Mouse (Mus musculus) left cerebral cortex, adult 18-20 months (tissue): ENCODE measurements around the gene H60b. TPM values are rescaled to one million over a fixed set of nuclear protein-coding genes. Genes with fewer than 3 reads are reported as not detected.
"Not testable (repeated sequence)": the region's sequence is repeated elsewhere in the genome, so short reads cannot be mapped to it uniquely, and the experiment has no call there.

Experiments
- DNase-seq, 2 experiments: peaks; one replicate each; pipeline ENCODE4 v3.0.0; 2021 to 2022; ENCODE audit warnings: low spot score in 2 of 2, mixed read lengths in 1 of 2
- total RNA-seq, 2 experiments: library from RNA; stranded (reverse); gene quantifications; 2 replicates each; pipeline ENCODE4 v1.2.3; 2021

Gene H60b
- total RNA-seq, 2 experiments from 2014 or later, result 0.33 to 0.37 TPM

DNA sequence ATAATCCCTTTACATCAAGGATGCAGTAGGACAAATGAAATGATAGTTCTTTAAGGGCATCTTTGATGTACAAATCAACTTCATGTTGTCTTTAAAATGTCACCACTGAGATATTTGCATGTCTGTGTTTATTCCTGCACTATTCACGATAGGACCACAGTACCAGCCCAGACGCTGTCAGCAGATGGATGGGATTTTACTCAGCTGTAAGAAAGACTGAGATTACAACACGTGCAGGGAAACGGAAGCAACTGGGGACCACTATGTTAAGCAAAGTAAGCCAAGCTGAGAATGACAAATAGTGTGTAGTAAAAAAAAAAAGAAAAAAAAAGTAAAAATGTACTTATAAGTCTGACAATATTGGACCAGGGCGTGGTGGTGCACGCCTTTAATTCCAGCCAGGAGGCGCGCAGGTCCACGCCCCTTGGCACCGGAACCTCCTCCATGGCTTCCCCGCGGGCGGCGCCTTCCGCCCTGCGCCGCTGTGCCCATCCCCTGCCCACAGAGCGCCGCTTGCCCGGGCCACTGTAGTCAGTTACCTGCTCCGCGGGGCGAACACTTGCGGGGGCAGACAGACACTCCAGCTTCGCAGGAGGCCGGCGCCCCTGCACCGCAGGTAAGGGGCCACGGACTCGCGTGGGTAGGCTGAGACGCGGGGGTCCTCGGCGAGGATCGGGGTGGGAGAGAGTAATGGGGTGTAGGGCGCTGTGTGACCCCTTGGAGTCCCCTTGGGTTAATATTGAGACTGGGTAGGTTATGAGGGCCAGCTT lies 114.7 kb downstream of the H60b start:
- DNase-seq, result not testable (repeated sequence)

DNA sequence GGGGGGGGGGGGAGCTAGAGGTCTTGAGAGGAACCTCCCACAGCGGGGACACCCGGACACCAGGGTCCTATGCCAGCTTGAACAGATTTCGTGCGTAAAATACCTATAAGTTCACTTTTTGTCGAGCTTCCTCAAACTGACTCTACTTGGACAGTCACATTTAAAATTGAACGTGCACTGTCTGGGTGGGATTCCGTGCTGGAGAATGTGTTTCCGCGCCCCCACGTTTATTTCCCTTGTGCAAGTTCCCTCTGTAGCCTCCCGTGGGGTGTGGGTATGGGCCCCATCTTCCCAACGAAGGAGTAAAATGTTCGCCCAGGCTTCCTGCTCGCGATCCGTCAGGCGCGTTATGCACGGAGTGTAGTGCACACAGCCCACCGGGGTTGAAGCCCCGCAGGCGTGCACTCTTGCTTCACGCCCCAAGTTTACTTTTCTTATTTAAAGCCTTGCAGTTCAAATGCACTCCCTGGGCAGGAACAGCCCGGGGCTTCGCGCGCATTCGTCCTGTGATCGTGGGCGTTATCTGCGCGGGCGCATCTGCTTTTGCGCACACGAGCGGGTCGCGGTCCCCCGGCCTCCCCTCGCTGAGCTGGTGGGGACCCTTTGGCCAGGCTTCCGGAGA lies 115.4 kb downstream of the H60b start:
- no peak for DNase-seq

DNA sequence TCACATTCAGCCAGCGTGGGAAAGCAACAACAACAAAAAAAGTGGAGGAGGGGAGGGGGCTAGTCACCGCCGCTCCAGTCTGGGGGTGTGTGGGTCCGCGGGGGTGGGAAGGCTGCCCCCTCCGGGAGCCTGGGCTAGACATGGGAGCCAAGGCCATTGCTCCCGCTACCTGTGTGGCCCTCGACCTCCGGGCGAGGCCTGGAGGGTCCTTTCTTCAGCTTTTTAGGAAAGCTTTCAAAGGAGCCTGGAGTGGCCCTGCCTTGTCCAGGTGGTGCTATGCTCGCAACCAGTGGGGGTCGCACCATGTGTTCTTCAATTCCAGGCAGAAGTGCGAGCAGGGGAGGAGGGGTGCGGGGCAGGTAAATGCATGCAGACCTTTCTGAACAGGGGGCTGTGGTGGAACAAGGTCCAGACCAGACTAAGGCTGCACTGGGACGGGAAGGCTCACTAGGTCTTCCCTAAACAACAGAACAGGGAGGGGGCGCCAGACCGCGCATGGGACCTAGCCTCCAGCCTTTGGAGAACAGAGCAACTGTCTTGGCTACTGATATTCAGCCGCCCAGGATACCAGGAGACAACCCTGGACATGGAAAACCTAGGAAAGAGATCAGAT lies 116.2 kb downstream of the H60b start:
- DNase-seq, result no peak

DNA sequence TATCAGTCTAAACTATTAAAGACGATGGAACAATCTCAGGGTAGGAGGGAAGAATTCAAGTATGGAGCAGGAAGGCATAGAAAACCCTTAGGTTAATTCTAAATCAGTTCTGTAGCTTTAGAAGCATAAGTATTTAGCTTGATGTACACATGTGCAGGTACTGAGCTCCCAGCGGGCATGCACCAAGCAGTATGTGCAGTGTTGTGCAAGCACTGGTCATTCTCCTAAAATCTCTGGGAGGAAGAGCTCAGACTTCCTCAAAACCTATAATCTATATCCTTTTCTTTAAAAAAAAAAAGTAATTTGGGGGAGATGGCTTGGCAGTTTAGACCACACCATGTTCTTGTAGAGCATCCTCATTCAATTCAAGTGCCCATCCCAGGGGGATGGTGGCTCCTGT lies 120.1 kb downstream of the H60b start:
- DNase-seq, result not testable (repeated sequence)

DNA sequence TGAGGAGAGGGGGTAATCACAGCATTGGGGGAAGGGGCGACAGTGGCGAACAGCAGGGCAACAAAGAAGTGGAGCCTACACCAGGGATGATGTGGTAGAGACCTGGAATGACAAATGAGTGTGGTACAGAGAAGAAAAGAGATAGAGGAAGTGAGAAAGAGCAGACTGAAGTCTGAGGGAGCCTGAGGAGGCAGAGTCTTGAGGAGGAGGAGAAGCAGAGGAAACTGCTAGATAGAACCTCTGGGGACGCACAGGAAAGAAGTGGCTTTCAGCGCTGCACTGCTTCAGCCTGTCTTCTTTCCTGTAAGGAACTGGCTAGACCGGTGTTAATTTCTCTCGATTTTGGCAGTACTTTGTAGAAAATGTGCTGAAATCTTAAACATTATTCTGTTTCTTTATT lies 124.4 kb downstream of the H60b start:
- no peak for DNase-seq

DNA sequence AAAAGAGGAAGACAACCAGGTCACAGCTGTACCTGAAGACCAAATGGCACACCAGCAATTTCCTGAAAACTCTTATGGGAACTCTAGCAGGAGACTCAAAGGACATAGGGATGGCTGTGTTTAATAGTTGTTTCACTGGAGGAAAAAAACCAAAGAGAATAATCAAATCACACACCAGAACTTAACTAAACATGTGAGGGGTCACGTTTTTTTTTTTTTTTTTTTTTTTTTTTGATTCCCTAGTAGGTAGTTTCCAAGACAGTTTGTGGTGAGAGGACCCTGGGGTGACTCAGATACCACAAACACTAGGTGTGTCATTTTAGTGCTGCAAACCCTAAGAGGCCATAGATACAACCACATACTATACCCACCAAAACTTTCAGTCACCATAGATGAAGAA lies 137.3 kb downstream of the H60b start:
- DNase-seq, result no peak

DNA sequence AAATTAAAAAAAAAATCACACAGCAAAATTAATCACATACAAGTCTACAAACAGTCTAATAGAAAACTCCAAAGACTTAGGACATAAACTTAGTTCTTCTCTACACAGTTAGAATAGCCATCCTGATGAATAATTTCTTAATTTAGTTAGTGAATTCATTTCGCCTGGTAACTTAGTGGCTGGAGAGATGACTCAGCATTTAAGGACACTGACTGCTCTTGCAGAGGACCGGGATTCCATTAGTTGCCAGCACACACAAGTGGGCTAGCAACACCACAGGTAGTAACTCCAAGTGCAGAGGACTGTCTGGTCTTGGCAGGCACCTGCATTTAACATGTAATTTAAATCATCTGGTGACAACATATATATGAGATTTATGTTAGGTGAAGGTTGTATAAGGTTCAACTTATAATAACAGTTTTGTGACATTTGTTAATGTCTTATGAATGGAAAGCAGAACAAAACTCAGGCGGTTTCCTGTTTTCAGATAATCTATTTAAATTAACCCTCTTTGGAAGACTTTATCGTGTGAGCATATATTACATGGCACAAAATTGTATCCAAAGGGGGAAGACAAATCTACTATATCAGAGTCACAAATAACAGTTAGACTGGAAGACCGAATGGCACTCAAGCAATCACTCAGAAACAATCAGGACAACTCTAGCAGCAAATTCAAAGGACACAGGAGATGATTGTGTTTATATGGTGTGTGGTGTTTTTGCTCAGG lies 138.8 kb downstream of the H60b start:
- DNase-seq, result no peak

DNA sequence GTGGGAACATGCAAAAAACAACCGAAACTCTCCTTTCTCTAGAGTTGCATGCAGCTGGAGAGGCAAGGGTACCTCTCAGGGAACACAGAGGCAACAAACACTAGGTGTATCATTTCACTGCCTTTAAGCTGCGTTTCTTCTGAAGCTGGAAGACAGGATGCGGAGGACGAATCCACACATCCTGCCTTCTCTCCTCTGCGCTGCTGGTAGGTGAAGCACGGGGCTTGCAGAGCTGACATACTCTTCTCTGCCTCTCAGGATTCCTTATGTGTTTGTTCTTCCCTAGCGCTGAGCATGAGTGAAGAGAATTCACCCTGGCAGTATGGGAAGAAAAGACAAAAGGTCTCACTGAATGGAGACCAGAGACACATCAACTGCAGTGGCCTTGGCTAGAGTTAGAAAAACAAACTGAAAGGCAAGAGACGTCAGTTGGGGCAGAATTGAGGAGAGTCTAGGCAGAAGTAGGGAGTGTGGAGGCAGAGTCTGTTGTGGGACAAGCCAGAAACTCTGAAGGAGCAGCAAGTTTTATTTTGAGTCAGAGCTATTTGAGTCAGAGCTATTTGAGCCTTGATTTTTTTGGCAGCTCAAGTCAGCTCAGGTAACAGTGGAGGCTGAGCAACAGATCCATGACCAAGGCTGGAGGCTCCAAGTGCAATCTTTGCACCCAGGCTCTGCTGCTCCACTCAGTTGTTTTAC lies 139.5 kb downstream of the H60b start:
- no peak for DNase-seq

DNA sequence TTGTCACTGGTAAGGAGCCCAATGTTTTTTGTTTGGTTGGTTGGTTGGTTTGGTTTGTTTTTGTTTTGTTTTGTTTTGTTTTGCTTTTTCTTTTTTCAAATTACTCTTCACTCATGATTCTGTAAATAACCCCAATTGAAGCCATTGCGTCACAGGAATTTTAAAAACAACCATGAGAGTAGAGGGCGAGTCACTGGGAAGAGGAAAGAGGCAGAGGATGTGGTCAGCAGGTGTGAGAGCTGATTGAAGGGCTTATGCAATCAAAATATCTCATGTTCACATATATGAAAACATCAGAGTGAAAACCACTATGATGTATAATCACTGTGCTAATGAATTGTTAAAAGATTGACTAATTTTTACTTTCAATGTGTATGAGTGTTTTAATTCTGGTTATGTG lies 140.9 kb downstream of the H60b start:
- DNase-seq, result no peak

DNA sequence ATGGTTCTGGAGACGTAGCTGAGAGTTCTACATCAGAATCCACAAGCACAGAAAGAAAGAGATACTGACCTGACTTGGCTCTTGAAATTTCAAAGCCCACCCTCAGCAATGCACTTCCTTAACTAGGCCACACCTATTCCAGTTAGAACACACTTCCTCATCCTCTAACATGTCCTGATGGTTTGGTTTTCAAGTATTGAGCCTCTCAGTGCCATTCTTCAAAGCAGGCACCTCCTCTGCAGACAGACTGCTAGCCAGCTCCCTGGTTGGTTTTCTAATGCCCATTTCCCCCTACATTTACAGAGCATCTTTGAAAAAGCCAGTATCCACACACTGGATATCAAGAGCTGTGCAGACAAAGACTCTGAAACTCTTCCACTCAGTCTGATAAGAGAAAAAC lies 143.3 kb downstream of the H60b start:
- no peak for DNase-seq

DNA sequence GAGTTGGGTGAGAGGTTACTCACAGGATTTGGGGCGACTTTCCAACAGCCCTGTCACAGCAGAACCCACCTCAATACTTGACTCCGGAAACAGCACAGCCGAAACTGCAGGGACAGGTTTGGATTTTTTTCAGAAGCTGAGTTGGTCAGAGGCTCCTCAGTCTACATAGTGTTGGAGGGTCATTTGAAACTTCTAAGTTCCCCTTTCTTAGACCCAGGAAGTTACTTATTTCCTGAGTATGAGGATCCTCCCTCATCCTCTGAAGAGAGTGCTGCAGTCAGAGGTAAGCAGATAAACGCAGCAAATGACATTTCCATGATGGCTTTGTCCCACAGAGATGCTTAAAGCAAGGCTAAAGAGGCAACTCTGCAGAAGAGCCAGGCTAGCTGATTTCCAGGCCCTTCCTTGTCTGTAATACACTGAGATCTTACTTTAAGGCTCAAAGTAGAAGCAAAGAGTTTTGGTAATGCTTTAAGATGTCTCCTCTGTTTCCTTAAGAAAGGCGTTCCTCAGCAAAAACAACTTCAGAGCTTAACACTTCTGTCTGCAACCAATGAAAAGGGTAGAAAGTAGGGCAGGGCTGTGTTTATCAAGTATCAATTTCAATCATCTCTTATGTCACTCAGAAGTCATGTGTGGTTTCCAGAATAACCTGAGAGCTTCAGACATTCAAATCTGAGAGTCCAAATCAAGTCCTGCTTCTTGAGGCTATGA lies 144.1 kb downstream of the H60b start:
- no peak for DNase-seq

DNA sequence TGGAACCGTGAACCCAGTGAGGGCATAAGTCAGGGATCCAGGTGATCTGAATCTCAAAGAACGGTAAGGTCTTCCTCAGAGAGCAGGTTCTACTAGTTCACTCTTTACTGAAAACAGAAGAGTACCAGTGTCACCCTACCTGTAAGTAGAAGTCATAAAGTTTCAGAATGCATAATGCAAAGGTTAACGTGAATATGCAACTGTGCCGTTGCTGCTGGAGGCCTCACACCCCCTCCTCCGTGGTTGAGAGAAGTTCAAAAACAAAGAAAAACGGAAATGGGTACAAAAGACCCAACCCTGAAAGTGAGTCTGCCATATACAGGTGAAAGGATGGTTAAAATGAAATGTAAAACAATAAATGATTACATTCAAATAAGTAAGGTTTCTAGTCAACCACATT lies 145.3 kb downstream of the H60b start:
- DNase-seq, result no peak

DNA sequence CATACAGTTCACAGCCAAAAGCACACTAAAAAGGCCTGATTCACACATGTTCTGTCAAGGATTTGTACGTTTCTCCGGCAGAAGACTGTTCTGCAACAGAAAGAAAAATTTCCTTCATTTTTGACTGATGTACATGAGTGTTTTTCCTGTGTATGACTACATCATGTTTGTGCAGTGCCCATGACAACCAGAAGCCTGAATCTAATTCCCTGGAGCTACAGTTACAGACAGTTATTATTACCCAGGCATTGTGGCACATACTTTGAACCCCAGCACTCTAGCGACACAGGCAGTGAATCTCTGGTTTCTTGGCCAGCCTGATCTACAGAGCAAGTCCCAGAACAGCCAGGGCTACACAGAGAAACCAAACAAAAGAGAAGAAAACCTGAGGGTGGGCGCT lies 147.4 kb downstream of the H60b start:
- DNase-seq, result no peak

DNA sequence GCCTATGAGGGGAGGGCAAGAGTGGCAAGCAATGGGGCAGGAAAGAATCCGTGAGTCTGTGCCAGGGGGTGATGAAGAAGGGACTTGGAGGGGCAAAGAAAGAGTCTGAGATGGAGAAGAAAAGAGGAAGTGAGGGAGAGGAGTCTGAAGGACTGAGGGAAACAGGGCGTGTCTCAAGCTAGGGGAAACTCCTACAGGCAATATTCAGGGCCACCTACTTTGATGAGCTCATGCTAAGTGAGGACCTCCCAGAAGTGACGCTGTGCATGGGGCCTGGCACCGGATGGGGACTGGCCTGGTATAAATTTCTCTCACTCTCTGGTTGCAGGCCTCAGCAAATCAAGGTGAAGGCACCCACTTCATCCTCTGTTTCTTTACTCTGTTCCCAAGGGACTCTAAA lies 148.1 kb downstream of the H60b start:
- DNase-seq, result no peak

DNA sequence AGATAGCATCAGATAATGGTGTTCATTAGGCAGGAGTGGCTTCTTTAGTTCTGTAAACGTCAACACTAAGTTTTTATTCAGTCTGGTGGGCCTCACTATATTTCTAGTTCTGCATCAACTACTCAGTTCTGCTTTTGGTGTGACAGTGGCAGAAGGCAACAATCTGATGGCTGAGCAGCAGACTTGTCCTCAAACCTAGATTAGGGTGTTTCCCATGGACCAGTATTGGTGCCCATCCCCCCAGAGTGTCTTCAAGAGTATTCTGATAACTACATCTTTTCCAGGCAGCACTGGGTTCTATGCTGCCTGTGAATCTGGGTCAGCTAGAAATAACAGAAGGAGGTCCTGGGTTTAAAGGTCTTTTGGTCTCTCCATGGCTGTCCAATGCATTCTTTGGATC lies 149.8 kb downstream of the H60b start:
- DNase-seq, result no peak

DNA sequence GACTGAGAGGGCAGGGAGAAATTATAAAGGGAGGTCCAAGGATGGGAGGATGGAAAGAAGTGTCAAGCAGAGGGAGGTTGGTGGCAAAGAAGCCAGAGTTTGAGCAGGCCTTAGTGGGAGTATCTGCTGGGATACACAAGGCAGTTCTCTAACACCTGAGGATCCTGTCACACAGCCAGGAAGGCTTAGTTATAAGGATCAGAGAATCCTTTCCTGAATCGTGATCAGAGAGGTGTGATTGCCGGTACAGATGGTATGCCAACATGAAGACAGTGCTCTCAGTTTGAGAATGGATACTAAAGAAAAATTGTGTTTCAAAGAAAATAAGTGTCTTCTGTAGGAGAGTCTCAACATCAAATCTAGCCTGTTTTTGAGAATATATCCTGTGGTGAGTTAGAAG lies 164.5 kb downstream of the H60b start:
- DNase-seq, result no peak
